Mouse (Mus musculus) cerebellum, adult 2 months (tissue): ENCODE data around the gene Fbxl17.

Source experiments
- CTCF ChIP-seq: fragments of 200-500 bp; IDR thresholded peaks from 2 replicates; pipeline ENCODE4 v1.5.1; 2011; ENCODE audit warnings: low read depth, mild to moderate bottlenecking, control low read depth, low read length, moderate library complexity, borderline replicate concordance; ENCODE audit not compliant: insufficient read depth
- POLR2A ChIP-seq: fragments of 200-500 bp; IDR thresholded peaks from 2 replicates; pipeline ENCODE4 v1.6.1; 2011; ENCODE audit warnings: low read length, control low read depth, borderline replicate concordance; ENCODE audit not compliant: insufficient read depth

DNA sequence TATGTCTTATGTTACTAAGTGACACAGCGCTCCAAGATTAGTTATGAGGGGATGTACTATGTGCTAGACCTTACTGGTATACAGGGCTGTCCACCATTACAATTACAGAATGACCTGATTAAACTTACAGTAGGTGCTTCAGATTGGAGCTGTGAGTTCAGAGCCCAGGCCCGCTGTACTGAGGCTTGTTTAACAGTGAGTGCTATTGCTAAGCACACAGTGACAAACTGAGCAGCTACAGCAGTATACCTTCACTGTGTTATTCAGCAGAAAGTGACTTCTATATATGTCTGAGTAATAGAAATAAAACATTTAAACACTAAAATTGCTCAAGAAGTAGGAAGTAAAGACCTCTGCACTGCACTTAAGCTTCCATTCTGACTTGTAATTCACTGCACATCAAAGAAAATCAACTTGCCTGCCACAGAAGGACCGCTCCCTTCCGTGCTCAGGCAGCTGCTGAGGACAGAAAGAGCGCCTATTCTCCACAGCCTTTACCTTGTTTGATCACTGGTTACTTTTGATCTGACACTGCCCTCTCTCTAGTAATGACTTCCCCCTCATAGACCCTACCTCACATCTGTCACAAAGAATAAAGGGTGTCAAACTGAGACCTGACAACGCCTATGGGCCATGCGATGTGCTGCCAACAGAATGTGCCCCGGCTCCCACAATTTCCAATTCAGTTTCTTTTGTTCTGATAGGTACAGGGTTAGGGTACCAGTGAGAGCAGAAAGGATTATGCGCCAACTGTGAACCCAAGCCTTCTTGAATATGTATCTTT is 39.9 kb downstream of the Fbxl17 start:
- no peak for TF ChIP-seq CTCF
- no peak for TF ChIP-seq POLR2A
